Mouse (Mus musculus) erythroblast, embryonic 14.5 days (primary cell): ENCODE measurements around the gene Capn12.

Experiments used
- GATA1 ChIP-seq: IDR thresholded peaks from 2 replicates; pipeline ENCODE4 v1.6.1; 2012; ENCODE audit warnings: low read length, inconsistent platforms, mixed read lengths
- TAL1 ChIP-seq: IDR thresholded peaks from 3 replicates; pipeline ENCODE4 v1.6.1; 2012; ENCODE audit warnings: low read length, inconsistent platforms, mixed read lengths

DNA sequence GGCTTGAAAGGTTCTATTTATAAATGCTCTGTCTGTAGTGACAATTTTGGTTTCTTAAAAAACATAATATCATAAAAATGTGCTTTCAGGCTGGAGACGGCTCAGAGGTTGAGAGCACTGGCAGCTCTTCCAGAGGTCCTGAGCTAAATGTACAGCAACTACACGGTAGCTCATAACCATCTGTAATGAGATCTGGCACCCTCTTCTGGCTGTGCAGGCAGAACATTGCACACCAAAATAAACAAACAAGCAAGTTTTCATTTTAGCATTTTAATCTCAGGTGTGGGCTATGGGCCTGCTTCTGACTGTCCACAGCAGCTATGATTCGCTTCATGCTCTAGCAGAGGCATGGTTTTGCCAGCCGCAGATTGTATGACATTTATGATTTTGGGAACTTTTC lies 18.8 kb downstream of the Capn12 start:
- TF ChIP-seq TAL1, result no peak
- TF ChIP-seq GATA1, result no peak
